8 mouse cellular contexts compared by ENCODE assay signal in genomic region chr15:97828901-97829338, GRCm38 (mm10). TPM values are rescaled to one million over a fixed set of nuclear protein-coding genes. Genes with fewer than 3 reads are reported as not detected.
DNase-seq lines count a peak whose midpoint lies in the region; ATAC-seq and TF ChIP-seq lines count a peak whose summit lies in the region.

No protein-coding gene starts in this region.

- intact Hi-C loops in left cerebral cortex, adult 2 months (cut with DNase I) = loop anchor here (1.0 kb wide), 1 partner anchor 17 kb away; no protein-coding TSS in a partner anchor

- ATAC-seq in heart, embryonic 13.5 days (ENCODE audit: extremely low read depth, insufficient number of reproducible peaks, low FRiP score, low TSS enrichment) = 0 out of 2 replicates have a peak, but pooled peaks have one; percentile 3
- ATAC-seq in limb, embryonic 13.5 days (ENCODE audit: low FRiP score, low read depth) = no peak
- no peak for ATAC-seq in midbrain, postnatal 0 days (ENCODE audit: low FRiP score)

- no peaks in the 10 kb centered on the region for H3K9me3 ChIP-seq in heart, embryonic 13.5 days
- no peaks in the 10 kb centered on the region for H3K9me3 ChIP-seq in limb, embryonic 13.5 days
- H3K9me3 ChIP-seq in midbrain, postnatal 0 days (ENCODE audit: low read length) = no peaks in the 10 kb centered on the region

- H3K4me2 ChIP-seq in heart, embryonic 13.5 days = peak overlapping the region; percentile 84
- H3K4me2 ChIP-seq in limb, embryonic 13.5 days (replicated peaks) = peak overlapping the region; percentile 80
- H3K4me2 ChIP-seq in midbrain, postnatal 0 days (ENCODE audit: low read depth, low read length, poor library complexity, severe bottlenecking) = peak overlapping the region; percentile 88; the same call in 1 of the 2 replicates

- H3K27me3 ChIP-seq in heart, embryonic 13.5 days (replicated peaks) = peaks cover 3% of the 10 kb centered on the region; the same call in 1 of the 2 replicates
- 0 out of 2 replicates have a peak, but pooled peaks cover 3% of the 10 kb centered on the region for H3K27me3 ChIP-seq in limb, embryonic 13.5 days
- H3K27me3 ChIP-seq in midbrain, postnatal 0 days (ENCODE audit: insufficient read depth, low read length) = no peaks in the 10 kb centered on the region

- H3K4me1 ChIP-seq in heart, embryonic 13.5 days = peaks cover 82% of the 10 kb centered on the region
- peaks cover 77% of the 10 kb centered on the region for H3K4me1 ChIP-seq in limb, embryonic 13.5 days
- H3K4me1 ChIP-seq in midbrain, postnatal 0 days (ENCODE audit: insufficient read depth, low read length) = peaks cover 34% of the 10 kb centered on the region

- DNase-seq in left cerebral cortex, adult 2 months (ENCODE audit: extremely low spot score in 1 of 2, low spot score in 2 of 2) = no peak
- DNase-seq in left cerebral cortex, adult 8-10 months (ENCODE audit: low spot score in 2 of 2) = no peak
- DNase-seq in midbrain, postnatal 0 days (ENCODE audit: low spot score) = no peak
- DNase-seq in cerebellum, adult 9-10 months = no peak
- DNase-seq in cerebellum, adult 8-10 months = no peak
- DNase-seq in retina, embryonic 14.5 days (ENCODE audit: low spot score) = no peak

- TF ChIP-seq CTCF in left cerebral cortex, adult 2 months (IDR thresholded peaks at IDR 0.05) = peak; percentile 32
- peak; percentile 34 for TF ChIP-seq CTCF in midbrain, postnatal 0 days (IDR thresholded peaks at IDR 0.05)

- peak overlapping the region; percentile 100 for H3K9ac ChIP-seq in heart, embryonic 13.5 days
- peak overlapping the region; percentile 98; the same call in 1 of the 2 replicates for H3K9ac ChIP-seq in limb, embryonic 13.5 days
- H3K9ac ChIP-seq in midbrain, postnatal 0 days (replicated peaks; ENCODE audit: low read length, poor library complexity, severe bottlenecking) = no peak overlapping the region

- H3K4me3 ChIP-seq in left cerebral cortex, adult 2 months = peak overlapping the region; percentile 19
- peak overlapping the region; percentile 88 for H3K4me3 ChIP-seq in heart, embryonic 13.5 days
- H3K4me3 ChIP-seq in limb, embryonic 13.5 days = peak overlapping the region; percentile 85
- no peak overlapping the region for H3K4me3 ChIP-seq in midbrain, postnatal 0 days (ENCODE audit: low read depth, low read length)

- WGBS in heart, embryonic 13.5 days = 50% methylated on average over 5 of the region's 5 CpGs
- WGBS in limb, embryonic 13.5 days = 53% methylated on average over 5 of the region's 5 CpGs
- 67% methylated on average over 5 of the region's 5 CpGs for WGBS in midbrain, postnatal 0 days

- peak overlapping the region; percentile 84 for H3K27ac ChIP-seq in left cerebral cortex, adult 2 months
- peak overlapping the region; percentile 98 for H3K27ac ChIP-seq in heart, embryonic 13.5 days (replicated peaks)
- H3K27ac ChIP-seq in limb, embryonic 13.5 days = peak overlapping the region; percentile 70; the same call in 1 of the 2 replicates
- no peak overlapping the region for H3K27ac ChIP-seq in midbrain, postnatal 0 days (ENCODE audit: low read depth, low read length)

- peaks cover 15% of the 10 kb centered on the region; the same call in 1 of the 2 replicates for H3K36me3 ChIP-seq in heart, embryonic 13.5 days
- peaks cover 12% of the 10 kb centered on the region; the same call in 1 of the 2 replicates for H3K36me3 ChIP-seq in limb, embryonic 13.5 days
- no peaks in the 10 kb centered on the region for H3K36me3 ChIP-seq in midbrain, postnatal 0 days (ENCODE audit: insufficient read depth, low read length)

RNA-seq across cellular contexts. Expression of gene Hdac7, which starts 15.4 kb away (rescaled TPM):
- total RNA-seq in left cerebral cortex, adult 2 months (2021) = 10 to 100 TPM; 38.4 to 41.6 TPM
- total RNA-seq in left cerebral cortex, adult 8-10 months (2022) = 10 to 100 TPM; 27.7 to 34.7 (median 32.9) TPM
- 23.4 and 23.7 TPM in 2 replicates for polyA plus RNA-seq in heart, embryonic 13.5 days (2015; fragmentation: Nextera tagmentation; extraction: Ambion mirVana)
- polyA plus RNA-seq in limb, embryonic 13.5 days (2015; fragmentation: Nextera tagmentation; extraction: Ambion mirVana) = 32.6 and 34.8 TPM in 2 replicates
- total RNA-seq in midbrain, postnatal 0 days (2014; rRNA removed) = 22.4 and 24.2 TPM in 2 replicates
- 28.7 and 29.2 TPM in 2 replicates for polyA plus RNA-seq in midbrain, postnatal 0 days (2015; fragmentation: Nextera tagmentation; extraction: Ambion mirVana)

RNA-seq across cellular contexts. Expression of gene Slc48a1, which starts 50.6 kb away (rescaled TPM):
- 100 to 1,000 TPM; 157 to 161 TPM for total RNA-seq in left cerebral cortex, adult 2 months (2021)
- 100 to 1,000 TPM; 149 to 181 (median 177) TPM for total RNA-seq in left cerebral cortex, adult 8-10 months (2022)
- polyA plus RNA-seq in heart, embryonic 13.5 days (2015; fragmentation: Nextera tagmentation; extraction: Ambion mirVana) = 70.2 and 70.8 TPM in 2 replicates
- 39.5 and 41.7 TPM in 2 replicates for polyA plus RNA-seq in limb, embryonic 13.5 days (2015; fragmentation: Nextera tagmentation; extraction: Ambion mirVana)
- total RNA-seq in midbrain, postnatal 0 days (2014; rRNA removed) = 61.5 and 78.8 TPM in 2 replicates
- polyA plus RNA-seq in midbrain, postnatal 0 days (2015; fragmentation: Nextera tagmentation; extraction: Ambion mirVana) = 152 and 173 TPM in 2 replicates
